Mouse (Mus musculus) thymus, adult 2 months (tissue): ENCODE measurements at regions not wholly inside any gene's neighbourhood (a gene's known extent, or its start where the extent isn't known, plus 50 kb on each side); places are given as distances from the start of the nearest gene placed in this dataset.
"Not testable (repeated sequence)": the region's sequence is repeated elsewhere in the genome, so short reads cannot be mapped to it uniquely, and the experiment has no call there.

Source experiments
- DNase-seq: peaks from one replicate; pipeline ENCODE4 v3.0.0; 2021
- H3K27ac ChIP-seq: fragments of 200-500 bp; 2 replicates; pipeline ENCODE4 v1.5.1; 2012; ENCODE audit warnings: low read length, control low read depth; ENCODE audit not compliant: control insufficient read depth, insufficient read depth
- H3K27me3 ChIP-seq: fragments of 200-500 bp; 2 replicates; pipeline ENCODE4 v1.6.1; 2012; ENCODE audit warnings: mild to moderate bottlenecking, low read length, moderate library complexity, mixed read lengths; ENCODE audit not compliant: control insufficient read depth, insufficient read depth
- H3K36me3 ChIP-seq: fragments of 200-500 bp; 2 replicates; pipeline ENCODE4 v1.6.1; 2012; ENCODE audit warnings: mild to moderate bottlenecking, low read length, moderate library complexity; ENCODE audit not compliant: control insufficient read depth, insufficient read depth
- H3K4me1 ChIP-seq: fragments of 200-500 bp; replicated peaks from 2 replicates; pipeline ENCODE4 v1.6.1; 2012; ENCODE audit warnings: low read length; ENCODE audit not compliant: control insufficient read depth, insufficient read depth
- H3K4me3 ChIP-seq: fragments of 200-500 bp; 2 replicates; pipeline ENCODE4 v1.5.1; 2012; ENCODE audit warnings: mild to moderate bottlenecking, low read length, control low read depth, moderate library complexity; ENCODE audit not compliant: control insufficient read depth, insufficient read depth
- CTCF ChIP-seq: fragments of 200-500 bp; IDR thresholded peaks from 2 replicates; pipeline ENCODE4 v1.5.1; 2012; ENCODE audit warnings: mild to moderate bottlenecking, control low read depth, low read length, moderate library complexity, borderline replicate concordance; ENCODE audit not compliant: control insufficient read depth, poor library complexity, insufficient read depth; ENCODE audit errors: extremely low read depth
- POLR2A ChIP-seq: fragments of 200-500 bp; IDR thresholded peaks from 2 replicates; pipeline ENCODE4 v1.6.1; 2012; ENCODE audit warnings: mild to moderate bottlenecking, low read length, control low read depth, moderate library complexity; ENCODE audit not compliant: control insufficient read depth, poor library complexity, insufficient read depth; ENCODE audit errors: extremely low read depth
- WGBS: fragments of 180-500 bp; shearing (Covaris S2); methylation state at CpG from one replicate; pipeline ENCODE4 v1.1.7; 2018; 5-methylcytosine and 5-hydroxymethylcytosine counted together

- H3K27ac ChIP-seq, H3K4me1 ChIP-seq, H3K27me3 ChIP-seq, H3K4me3 ChIP-seq, H3K36me3 ChIP-seq, DNase-seq: not testable (repeated sequence)
- WGBS: 94% methylated on average over 7 of the region's 7 CpGs
Measured at GRCm38 (mm10) chr5:109842186-109842978, 80.8 kb upstream of the Gm15446 start.

- peak overlapping the region; percentile 77; the same call in 1 of the 2 replicates for H3K4me3 ChIP-seq
- H3K36me3 ChIP-seq, H3K4me1 ChIP-seq, H3K27me3 ChIP-seq, H3K27ac ChIP-seq, DNase-seq: not testable (repeated sequence)
- WGBS: 86% methylated on average over 2 of the region's 2 CpGs
Measured at GRCm38 (mm10) chr5:109844236-109844635, 79.0 kb upstream of the Gm15446 start.

- H3K4me1 ChIP-seq: 0 out of 2 replicates have a peak, but pooled peaks cover 2% of the 10 kb centered on the region
- DNase-seq: peak; percentile 69
- 4% methylated on average over 15 of the region's 15 CpGs for WGBS
- no peak overlapping the region for H3K27ac ChIP-seq
- H3K27me3 ChIP-seq: no peaks in the 10 kb centered on the region
- TF ChIP-seq POLR2A (peak; percentile 34; the same call in 1 of the 2 replicates), CTCF (no peak)
- no peaks in the 10 kb centered on the region for H3K36me3 ChIP-seq
- H3K4me3 ChIP-seq: peak overlapping the region; percentile 77
Measured at GRCm38 (mm10) chr5:109844753-109845186, 78.4 kb upstream of the Gm15446 start.

- not testable (repeated sequence) for H3K4me1 ChIP-seq, DNase-seq, H3K4me3 ChIP-seq, H3K27me3 ChIP-seq, H3K27ac ChIP-seq, H3K36me3 ChIP-seq
Measured at GRCm38 (mm10) chr5:109851225-109851624, 72.0 kb upstream of the Gm15446 start.

GRCm38 (mm10) chr5:109860402-109860801, 62.8 kb upstream of the Gm15446 start:
- Histone ChIP-seq H3K27me3 (no peaks in the 10 kb centered on the region), H3K4me3 (no peak overlapping the region), H3K4me1 (no peaks in the 10 kb centered on the region), H3K36me3 (no peaks in the 10 kb centered on the region), H3K27ac (no peak overlapping the region)
- DNase-seq: no peak
- no peak for TF ChIP-seq POLR2A
- TF ChIP-seq CTCF: no peak
- 91% methylated on average over 4 of the region's 4 CpGs for WGBS

GRCm38 (mm10) chr5:109864517-109864916, 58.7 kb upstream of the Gm15446 start:
- not testable (repeated sequence) for DNase-seq, H3K27ac ChIP-seq, H3K4me3 ChIP-seq, H3K27me3 ChIP-seq, H3K4me1 ChIP-seq, H3K36me3 ChIP-seq

- peaks cover 4% of the 10 kb centered on the region; the same call in 1 of the 2 replicates for H3K4me1 ChIP-seq
- 77% methylated on average over 1 of the region's 1 CpGs for WGBS
- no peak overlapping the region for H3K27ac ChIP-seq
- no peaks in the 10 kb centered on the region for H3K27me3 ChIP-seq
- TF ChIP-seq CTCF (no peak), POLR2A (no peak)
- no peak for DNase-seq
- no peak overlapping the region for H3K4me3 ChIP-seq
- no peaks in the 10 kb centered on the region for H3K36me3 ChIP-seq
Measured at GRCm38 (mm10) chr5:109865628-109866027, 57.6 kb upstream of the Gm15446 start.
